Mouse (Mus musculus): Measurements from ENCODE around the gene Hrasls5. TPM values are rescaled to one million over a fixed set of nuclear protein-coding genes. Genes with fewer than 3 reads are reported as not detected.

Hrasls5 gene
- polyA plus RNA-seq, 1 experiment: 1.7 TPM

DNA sequence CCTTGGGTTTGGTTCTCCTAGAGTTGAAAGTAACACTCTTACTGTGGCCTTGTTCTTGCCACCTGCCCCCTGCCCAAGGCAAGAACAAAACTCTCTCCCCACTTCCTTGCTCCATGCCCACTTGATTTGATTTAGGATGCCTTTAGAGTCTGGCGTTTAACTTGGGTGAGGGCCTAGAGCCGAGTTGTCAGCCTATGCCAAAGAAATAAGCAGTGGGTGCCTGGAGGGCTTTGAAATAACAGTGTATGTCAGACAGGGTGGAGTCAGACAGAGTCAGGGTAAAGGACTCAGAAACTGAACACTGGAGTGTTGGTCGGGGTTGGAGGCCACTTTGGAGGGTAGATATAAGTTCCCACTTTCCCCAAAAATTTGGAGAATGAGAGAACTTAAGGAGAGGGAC, 4.7 kb downstream of the Hrasls5 start:
- no peak for DNase-seq
- TF ChIP-seq POLR2A (IDR thresholded peaks at IDR 0.05; ENCODE audit: control insufficient read depth, extremely low read depth, insufficient read depth, low read length, poor library complexity): no peak
- TF ChIP-seq CTCF (IDR thresholded peaks at IDR 0.05; ENCODE audit: borderline replicate concordance, control insufficient read depth, extremely low read depth, insufficient read depth, low read length, poor library complexity): no peak
- no peaks in the 10 kb centered on the region for H3K36me3 ChIP-seq (ENCODE audit: control insufficient read depth, insufficient read depth, low read length)
- WGBS: 80% methylated on average over 3 of the region's 3 CpGs
- no peaks in the 10 kb centered on the region for H3K4me1 ChIP-seq (replicated peaks; ENCODE audit: control insufficient read depth, insufficient read depth, low read length)
- no peaks in the 10 kb centered on the region; the same call in 1 of the 2 replicates for H3K27me3 ChIP-seq (ENCODE audit: control insufficient read depth, insufficient read depth, low read length)
- no peak overlapping the region for H3K27ac ChIP-seq (ENCODE audit: control insufficient read depth, insufficient read depth, low read length)
- no peak overlapping the region for H3K4me3 ChIP-seq (ENCODE audit: control insufficient read depth, insufficient read depth, low read length)

DNA sequence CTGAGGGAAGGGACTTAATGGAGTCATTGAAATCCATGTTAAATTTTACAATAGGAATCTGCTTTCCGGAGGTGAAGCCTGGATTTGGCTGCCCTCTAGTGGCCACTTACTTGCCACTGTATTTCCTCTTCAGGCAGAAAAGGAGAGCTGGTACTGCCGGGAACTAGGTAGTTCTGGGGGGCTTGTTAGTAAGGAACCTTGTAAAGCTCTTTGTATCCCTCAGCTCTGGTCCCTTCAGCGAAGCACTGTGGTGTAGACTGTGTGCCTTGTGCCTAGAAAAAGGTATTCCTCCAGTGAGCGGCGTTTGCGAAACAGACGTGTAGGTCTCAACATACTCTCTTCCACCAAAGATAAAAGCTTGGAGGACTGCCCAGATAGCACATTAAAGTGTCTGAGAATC, 5.4 kb downstream of the Hrasls5 start:
- Histone ChIP-seq H3K27me3 (ENCODE audit: control insufficient read depth, insufficient read depth, low read length) (no peaks in the 10 kb centered on the region; the same call in 1 of the 2 replicates), H3K36me3 (ENCODE audit: control insufficient read depth, insufficient read depth, low read length) (no peaks in the 10 kb centered on the region), H3K4me3 (ENCODE audit: control insufficient read depth, insufficient read depth, low read length) (no peak overlapping the region), H3K4me1 (replicated peaks; ENCODE audit: control insufficient read depth, insufficient read depth, low read length) (no peaks in the 10 kb centered on the region), H3K27ac (ENCODE audit: control insufficient read depth, insufficient read depth, low read length) (no peak overlapping the region)
- 50% methylated on average over 7 of the region's 7 CpGs for WGBS
- peak; percentile 40 for DNase-seq
- TF ChIP-seq CTCF (IDR thresholded peaks at IDR 0.05; ENCODE audit: borderline replicate concordance, control insufficient read depth, extremely low read depth, insufficient read depth, low read length, poor library complexity) (no peak), POLR2A (IDR thresholded peaks at IDR 0.05; ENCODE audit: control insufficient read depth, extremely low read depth, insufficient read depth, low read length, poor library complexity) (no peak)

DNA sequence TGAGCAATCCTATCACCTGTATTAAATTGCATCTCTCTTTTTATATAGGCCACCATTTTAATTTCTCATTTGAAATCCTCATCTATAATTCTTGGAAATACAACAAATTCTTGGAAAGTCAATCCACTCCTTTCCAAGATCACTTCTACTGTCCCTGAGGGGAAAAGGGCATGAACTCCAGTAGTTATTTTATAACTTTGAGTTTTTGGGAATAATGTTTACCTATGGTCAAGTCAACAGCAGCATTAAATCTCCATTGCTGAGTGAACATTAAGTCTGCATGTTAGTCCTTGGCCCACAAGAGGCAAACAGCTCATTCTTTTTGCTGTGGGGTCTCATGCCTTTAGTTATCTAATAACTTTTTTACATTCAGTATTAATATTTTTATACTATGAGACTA, 20.7 kb downstream of the Hrasls5 start:
- TF ChIP-seq POLR2A (IDR thresholded peaks at IDR 0.05; ENCODE audit: control insufficient read depth, extremely low read depth, insufficient read depth, low read length, poor library complexity) (no peak), CTCF (IDR thresholded peaks at IDR 0.05; ENCODE audit: borderline replicate concordance, control insufficient read depth, extremely low read depth, insufficient read depth, low read length, poor library complexity) (no peak)
- no peak overlapping the region for H3K27ac ChIP-seq (ENCODE audit: control insufficient read depth, insufficient read depth, low read length)
- no peaks in the 10 kb centered on the region for H3K4me1 ChIP-seq (replicated peaks; ENCODE audit: control insufficient read depth, insufficient read depth, low read length)
- H3K4me3 ChIP-seq (ENCODE audit: control insufficient read depth, insufficient read depth, low read length): no peak overlapping the region
- DNase-seq: no peak
- no peaks in the 10 kb centered on the region for H3K27me3 ChIP-seq (ENCODE audit: control insufficient read depth, insufficient read depth, low read length)
- no peaks in the 10 kb centered on the region for H3K36me3 ChIP-seq (ENCODE audit: control insufficient read depth, insufficient read depth, low read length)

DNA sequence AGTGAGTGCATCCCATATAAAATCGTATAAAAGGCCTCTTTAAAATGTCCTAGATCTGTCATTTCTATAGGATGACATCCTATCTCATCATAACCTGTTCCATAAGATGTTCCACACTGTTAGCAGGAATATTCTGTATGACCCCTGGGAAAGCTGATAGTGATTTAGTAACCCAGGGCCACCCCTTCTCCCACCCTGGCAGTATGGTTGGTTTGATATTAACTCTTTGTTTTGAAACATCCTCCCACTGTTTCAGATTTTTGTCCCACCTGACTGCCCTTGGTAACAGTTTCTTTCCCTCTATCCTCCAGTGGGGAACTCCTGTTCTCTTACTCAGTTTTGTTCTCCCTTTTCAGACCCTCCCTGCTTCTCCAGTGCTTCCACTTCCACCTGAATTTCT, 21.4 kb downstream of the Hrasls5 start:
- TF ChIP-seq CTCF (IDR thresholded peaks at IDR 0.05; ENCODE audit: borderline replicate concordance, control insufficient read depth, extremely low read depth, insufficient read depth, low read length, poor library complexity) (no peak), POLR2A (IDR thresholded peaks at IDR 0.05; ENCODE audit: control insufficient read depth, extremely low read depth, insufficient read depth, low read length, poor library complexity) (no peak)
- no peak overlapping the region for H3K27ac ChIP-seq (ENCODE audit: control insufficient read depth, insufficient read depth, low read length)
- no peaks in the 10 kb centered on the region for H3K36me3 ChIP-seq (ENCODE audit: control insufficient read depth, insufficient read depth, low read length)
- H3K4me3 ChIP-seq (ENCODE audit: control insufficient read depth, insufficient read depth, low read length): no peak overlapping the region
- no peak for DNase-seq
- 79% methylated on average over 1 of the region's 1 CpGs for WGBS
- no peaks in the 10 kb centered on the region for H3K4me1 ChIP-seq (replicated peaks; ENCODE audit: control insufficient read depth, insufficient read depth, low read length)
- H3K27me3 ChIP-seq (ENCODE audit: control insufficient read depth, insufficient read depth, low read length): no peaks in the 10 kb centered on the region

DNA sequence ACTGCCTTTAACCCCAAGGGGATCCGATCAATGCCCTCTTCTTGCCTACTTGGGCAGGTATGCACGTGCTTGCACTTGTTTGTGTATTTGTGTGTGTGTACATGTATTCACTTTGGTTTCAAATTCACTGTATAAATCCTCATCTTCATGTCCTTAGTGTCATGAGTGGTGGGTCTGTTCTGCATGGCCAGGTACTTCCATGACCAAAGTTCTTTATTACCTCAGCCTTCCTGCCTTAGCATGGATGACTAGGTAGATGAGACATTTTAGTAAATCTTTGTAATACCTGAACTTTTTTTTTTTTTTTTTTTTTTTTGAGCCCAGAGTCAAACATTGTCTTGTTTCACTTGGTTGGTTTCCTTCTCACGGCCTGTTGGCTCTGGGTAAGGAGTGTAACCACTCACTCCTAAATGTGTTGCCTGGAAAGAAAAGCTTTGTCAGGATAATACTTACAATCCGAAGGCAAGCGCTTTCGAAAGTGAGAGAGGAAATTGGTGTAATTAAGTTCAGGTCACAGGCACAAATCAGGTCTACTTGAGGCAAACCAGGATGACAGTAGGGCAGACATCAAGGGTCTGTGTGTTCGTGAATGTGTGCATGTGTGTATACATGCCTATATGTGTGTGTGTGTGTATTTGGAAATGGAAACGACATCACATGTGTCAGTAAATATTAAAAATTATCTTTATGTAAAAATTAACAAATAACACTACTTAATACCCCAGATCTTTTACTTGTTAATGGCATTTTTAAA, 36.7 kb downstream of the Hrasls5 start:
- no peak for DNase-seq
- H3K4me3 ChIP-seq (ENCODE audit: control insufficient read depth, insufficient read depth, low read length): no peak overlapping the region
- H3K36me3 ChIP-seq (ENCODE audit: control insufficient read depth, insufficient read depth, low read length): no peaks in the 10 kb centered on the region
- no peaks in the 10 kb centered on the region for H3K4me1 ChIP-seq (replicated peaks; ENCODE audit: control insufficient read depth, insufficient read depth, low read length)
- H3K27ac ChIP-seq (ENCODE audit: control insufficient read depth, insufficient read depth, low read length): no peak overlapping the region
- TF ChIP-seq CTCF (IDR thresholded peaks at IDR 0.05; ENCODE audit: borderline replicate concordance, control insufficient read depth, extremely low read depth, insufficient read depth, low read length, poor library complexity) (no peak), POLR2A (IDR thresholded peaks at IDR 0.05; ENCODE audit: control insufficient read depth, extremely low read depth, insufficient read depth, low read length, poor library complexity) (no peak)
- no peaks in the 10 kb centered on the region for H3K27me3 ChIP-seq (ENCODE audit: control insufficient read depth, insufficient read depth, low read length)
- 89% methylated on average over 8 of the region's 8 CpGs for WGBS

DNA sequence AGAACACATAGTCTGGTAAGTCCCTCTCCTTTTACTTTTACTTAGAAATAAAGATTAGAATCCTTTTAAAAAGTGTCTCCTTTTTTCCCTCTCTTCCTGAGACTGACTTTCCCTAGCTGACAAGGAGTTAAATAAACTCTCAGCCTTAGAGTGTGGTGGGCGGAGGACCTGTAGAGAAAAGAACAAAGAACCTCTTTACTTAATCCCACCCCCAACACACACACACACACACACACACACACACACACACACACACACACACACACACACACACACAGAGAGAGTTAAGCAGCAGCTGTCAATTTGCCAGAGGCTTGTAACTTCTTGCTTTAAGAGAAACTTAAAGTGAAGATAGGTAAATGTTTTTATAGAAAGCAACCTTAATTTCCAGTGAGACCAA, 59.7 kb downstream of the Hrasls5 start:
- Histone ChIP-seq H3K4me3 (ENCODE audit: control insufficient read depth, insufficient read depth, low read length) (no peak overlapping the region), H3K36me3 (ENCODE audit: control insufficient read depth, insufficient read depth, low read length) (no peaks in the 10 kb centered on the region), H3K27ac (ENCODE audit: control insufficient read depth, insufficient read depth, low read length) (no peak overlapping the region), H3K4me1 (replicated peaks; ENCODE audit: control insufficient read depth, insufficient read depth, low read length) (no peaks in the 10 kb centered on the region), H3K27me3 (ENCODE audit: control insufficient read depth, insufficient read depth, low read length) (no peaks in the 10 kb centered on the region)
- WGBS: 33% methylated on average over 1 of the region's 1 CpGs
- TF ChIP-seq POLR2A (IDR thresholded peaks at IDR 0.05; ENCODE audit: control insufficient read depth, extremely low read depth, insufficient read depth, low read length, poor library complexity): no peak
- DNase-seq: no peak

DNA sequence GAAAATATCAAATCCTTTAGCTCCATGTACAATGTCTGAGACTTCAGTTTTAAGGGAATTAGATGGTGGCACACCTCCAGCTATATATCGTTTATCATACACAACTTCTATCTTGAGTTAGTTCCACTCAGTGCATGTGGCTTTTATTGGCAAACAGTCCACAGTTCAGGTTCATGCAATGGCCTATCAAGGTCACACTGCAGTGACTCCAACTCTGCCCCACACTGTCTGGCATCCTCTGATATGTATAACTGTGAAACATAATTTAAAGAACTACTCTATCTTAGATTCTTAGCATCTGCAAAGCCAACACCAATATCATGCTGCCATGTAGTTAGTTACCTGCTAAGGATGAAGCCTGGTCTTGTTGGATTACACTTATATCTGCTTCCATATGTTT, 75.6 kb downstream of the Hrasls5 start:
- Histone ChIP-seq H3K27me3 (ENCODE audit: control insufficient read depth, insufficient read depth, low read length) (no peaks in the 10 kb centered on the region), H3K36me3 (ENCODE audit: control insufficient read depth, insufficient read depth, low read length) (no peaks in the 10 kb centered on the region), H3K27ac (ENCODE audit: control insufficient read depth, insufficient read depth, low read length) (no peak overlapping the region), H3K4me3 (ENCODE audit: control insufficient read depth, insufficient read depth, low read length) (no peak overlapping the region), H3K4me1 (replicated peaks; ENCODE audit: control insufficient read depth, insufficient read depth, low read length) (no peaks in the 10 kb centered on the region)
- TF ChIP-seq POLR2A (IDR thresholded peaks at IDR 0.05; ENCODE audit: control insufficient read depth, extremely low read depth, insufficient read depth, low read length, poor library complexity) (no peak), CTCF (IDR thresholded peaks at IDR 0.05; ENCODE audit: borderline replicate concordance, control insufficient read depth, extremely low read depth, insufficient read depth, low read length, poor library complexity) (no peak)
- 93% methylated on average over 1 of the region's 1 CpGs for WGBS
- DNase-seq: no peak

Other genes starting within 250 kb of the Hrasls5 start
- gene Spindoc, start 229.5 kb upstream of the Hrasls5 start, polyA plus RNA-seq (2012; rRNA removed): 48.9 and 61.9 TPM in 2 replicates
- 68.3 and 80.8 TPM in 2 replicates for gene 2700081O15Rik, start 194.9 kb upstream of the Hrasls5 start, polyA plus RNA-seq (2012; rRNA removed)
- 197 and 239 TPM in 2 replicates for gene Rtn3, start 129.3 kb upstream of the Hrasls5 start, polyA plus RNA-seq (2012; rRNA removed)
- 15.3 and 17.4 TPM in 2 replicates for gene Atl3, start 118.5 kb upstream of the Hrasls5 start, polyA plus RNA-seq (2012; rRNA removed)
- 21.1 and 30.7 TPM in 2 replicates for gene Pla2g16, start 55.1 kb upstream of the Hrasls5 start, polyA plus RNA-seq (2012; rRNA removed)
- 3.4 and 4.2 TPM in 2 replicates for gene Lgals12, start 5.3 kb upstream of the Hrasls5 start, polyA plus RNA-seq (2012; rRNA removed)
- gene Slc22a19, start 98.8 kb downstream of the Hrasls5 start, polyA plus RNA-seq (2012; rRNA removed): not detected in 2 replicates
- gene Slc22a26, start 190.1 kb downstream of the Hrasls5 start, polyA plus RNA-seq (2012; rRNA removed): 0.05 TPM in 1 of 2 replicates, not detected in the other